Mouse (Mus musculus): ENCODE data around the gene Rbm10. TPM values are rescaled to one million over a fixed set of nuclear protein-coding genes. Genes with fewer than 3 reads are reported as not detected.

Gene Rbm10
- polyA plus RNA-seq, 1 experiment = 52.9 TPM

GRCm38 (mm10) chrX:20691566-20691965, 74.3 kb downstream of the Rbm10 start:
- Histone ChIP-seq H3K4me3 (ENCODE audit: insufficient read depth, low read length) (no peak overlapping the region), H3K4me1 (ENCODE audit: control insufficient read depth, insufficient read depth, low read length) (no peaks in the 10 kb centered on the region; the same call in 1 of the 2 replicates), H3K27ac (ENCODE audit: insufficient read depth, low read length) (no peak overlapping the region)
- TF ChIP-seq POLR2A (IDR thresholded peaks at IDR 0.05; ENCODE audit: extremely low read depth, insufficient read depth, low read length) (no peak), CTCF (IDR thresholded peaks at IDR 0.05; ENCODE audit: extremely low read depth, insufficient read depth, low read length) (no peak)

- no peak overlapping the region for H3K4me3 ChIP-seq (ENCODE audit: insufficient read depth, low read length)
- H3K4me1 ChIP-seq (ENCODE audit: control insufficient read depth, insufficient read depth, low read length) = no peaks in the 10 kb centered on the region; the same call in 1 of the 2 replicates
- H3K27ac ChIP-seq (ENCODE audit: insufficient read depth, low read length) = no peak overlapping the region
- TF ChIP-seq CTCF (IDR thresholded peaks at IDR 0.05; ENCODE audit: extremely low read depth, insufficient read depth, low read length) = no peak
- TF ChIP-seq POLR2A (IDR thresholded peaks at IDR 0.05; ENCODE audit: extremely low read depth, insufficient read depth, low read length) = no peak
These were observed 75.3 kb downstream of the Rbm10 start for GRCm38 (mm10) chrX:20692616-20693015.

GRCm38 (mm10) chrX:20695842-20696241, 78.5 kb downstream of the Rbm10 start:
- no peak overlapping the region for H3K4me3 ChIP-seq (ENCODE audit: insufficient read depth, low read length)
- no peak for TF ChIP-seq POLR2A (IDR thresholded peaks at IDR 0.05; ENCODE audit: extremely low read depth, insufficient read depth, low read length)
- TF ChIP-seq CTCF (IDR thresholded peaks at IDR 0.05; ENCODE audit: extremely low read depth, insufficient read depth, low read length) = no peak
- H3K4me1 ChIP-seq (ENCODE audit: control insufficient read depth, insufficient read depth, low read length) = no peaks in the 10 kb centered on the region; the same call in 1 of the 2 replicates
- no peak overlapping the region for H3K27ac ChIP-seq (ENCODE audit: insufficient read depth, low read length)

Other genes with a start within 250 kb of the Rbm10 start
- gene Jade3, start 191.8 kb upstream of the Rbm10 start, polyA plus RNA-seq (2012; rRNA removed) = 5.0 and 5.3 TPM in 2 replicates
- 0.15 and 0.17 TPM in 2 replicates for gene Rgn, start 67.7 kb upstream of the Rbm10 start, polyA plus RNA-seq (2012; rRNA removed)
- gene Ndufb11, start 116 bp downstream of the Rbm10 start, polyA plus RNA-seq (2012; rRNA removed) = 196 and 210 TPM in 2 replicates
- 254 and 256 TPM in 2 replicates for gene Uba1, start 40.8 kb downstream of the Rbm10 start, polyA plus RNA-seq (2012; rRNA removed)
- 477 and 489 TPM in 2 replicates for gene Cdk16, start 70.5 kb downstream of the Rbm10 start, polyA plus RNA-seq (2012; rRNA removed)
- gene Usp11, start 86.4 kb downstream of the Rbm10 start, polyA plus RNA-seq (2012; rRNA removed) = 95.7 and 99.6 TPM in 2 replicates
- gene Araf, start 180.3 kb downstream of the Rbm10 start, polyA plus RNA-seq (2012; rRNA removed) = 200 and 204 TPM in 2 replicates